Mouse (Mus musculus) limb, embryonic 14.5 days (tissue): ENCODE data around the gene Vmn2r90. TPM values are rescaled to one million over a fixed set of nuclear protein-coding genes. Genes with fewer than 3 reads are reported as not detected.
"Not testable (repeated sequence)": the region's sequence is repeated elsewhere in the genome, so short reads cannot be mapped to it uniquely, and the experiment has no call there.

Source experiments
- ATAC-seq: fragments of 200-750 bp; cut with Nextera tagmentation; 2 replicates; pipeline ENCODE4 v1.8.0; 2017; ENCODE audit warnings: low read depth, moderate number of reproducible peaks, moderate TSS enrichment; ENCODE audit not compliant: low FRiP score
- DNase-seq: peaks from one replicate; pipeline ENCODE4 v3.0.0-alpha.2; 2015; ENCODE audit warnings: low spot score
- H3K27ac ChIP-seq: fragments of 300-500 bp; sonication (generic); replicated peaks from 2 replicates; pipeline ENCODE4 v1.5.1; 2014; ENCODE audit warnings: low read depth, mild to moderate bottlenecking, low read length, moderate library complexity, mixed read lengths
- H3K27me3 ChIP-seq: fragments of 300-500 bp; sonication (generic); 2 replicates; pipeline ENCODE4 v1.6.1; 2014; ENCODE audit warnings: low read length, mixed read lengths; ENCODE audit not compliant: control insufficient read depth, insufficient read depth
- H3K36me3 ChIP-seq: fragments of 300-500 bp; sonication (generic); 2 replicates; pipeline ENCODE4 v1.6.1; 2014; ENCODE audit warnings: mild to moderate bottlenecking, low read length, moderate library complexity, mixed read lengths; ENCODE audit not compliant: control insufficient read depth, insufficient read depth
- H3K4me1 ChIP-seq: fragments of 300-500 bp; sonication (generic); 2 replicates; pipeline ENCODE4 v1.6.1; 2014; ENCODE audit warnings: antibody characterized with exemption, low read length, mixed read lengths; ENCODE audit not compliant: control insufficient read depth, insufficient read depth
- H3K4me2 ChIP-seq: fragments of 300-500 bp; sonication (generic); replicated peaks from 2 replicates; pipeline ENCODE4 v1.6.1; 2014; ENCODE audit warnings: low read depth, mild to moderate bottlenecking, low read length, moderate library complexity; ENCODE audit not compliant: severe bottlenecking
- H3K4me3 ChIP-seq: fragments of 300-500 bp; sonication (generic); replicated peaks from 2 replicates; pipeline ENCODE4 v1.5.1; 2014; ENCODE audit warnings: low read length
- H3K9ac ChIP-seq: fragments of 300-500 bp; sonication (generic); 2 replicates; pipeline ENCODE4 v1.6.1; 2014; ENCODE audit warnings: mild to moderate bottlenecking, low read depth, low read length, moderate library complexity; ENCODE audit not compliant: severe bottlenecking
- H3K9me3 ChIP-seq: fragments of 300-500 bp; sonication (generic); 2 replicates; pipeline ENCODE4 v1.6.1; 2016; ENCODE audit warnings: low read length; ENCODE audit not compliant: control insufficient read depth
- POLR2A ChIP-seq: fragments of 200-500 bp; IDR thresholded peaks from 2 replicates; pipeline ENCODE4 v1.8.0; 2012; ENCODE audit warnings: inconsistent platforms, mild to moderate bottlenecking, moderate library complexity, borderline replicate concordance; ENCODE audit not compliant: insufficient read depth, insufficient read length; ENCODE audit errors: extremely low read depth
- WGBS: fragments of 180-500 bp; shearing (Covaris S2); extraction: QIAGEN DNeasy Blood & Tissue Kit; methylation state at CpG from one replicate; pipeline ENCODE4 v1.1.7; 2014; 5-methylcytosine and 5-hydroxymethylcytosine counted together
- polyA plus RNA-seq, 2 experiments: library from polyadenylated mRNA; depleted of rRNA in 1 of 2; stranded (reverse) in 1 of 2; unstranded in 1 of 2; fragments of >200 nt; fragmentation: Nextera tagmentation in 1 of 2; extraction: Ambion mirVana in 1 of 2; gene quantifications; 2 replicates each; pipeline versions ENCODE4 v1.2.1 to v1.2.3; 2012 to 2014

The Vmn2r90 gene
- polyA plus RNA-seq, 2 experiments: not detected

DNA sequence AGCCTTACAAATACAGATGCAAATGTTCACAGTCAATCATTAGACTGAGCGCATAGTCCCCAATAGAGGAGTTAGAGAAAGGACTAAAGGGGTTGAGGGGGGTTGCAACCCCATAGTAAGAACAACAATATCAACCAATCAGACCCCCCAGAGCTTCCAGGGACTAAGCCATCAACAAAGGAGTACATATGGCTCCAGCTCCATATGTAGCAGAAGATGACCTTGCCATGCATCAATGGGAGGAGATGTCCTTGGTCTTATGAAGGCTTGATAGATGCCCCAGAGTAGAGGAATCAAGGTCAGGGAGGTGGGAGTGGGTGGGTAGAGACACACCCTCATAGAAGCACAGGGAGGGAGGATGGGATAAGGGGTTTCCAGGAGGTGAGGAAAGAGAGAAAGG lies 35.1 kb downstream of the Vmn2r90 start:
- H3K4me2 ChIP-seq: no peak overlapping the region
- no peaks in the 10 kb centered on the region for H3K27me3 ChIP-seq
- H3K9ac ChIP-seq: no peak overlapping the region
- DNase-seq: no peak
- H3K36me3 ChIP-seq: no peaks in the 10 kb centered on the region
- no peak for ATAC-seq
- no peaks in the 10 kb centered on the region for H3K4me1 ChIP-seq
- no peaks in the 10 kb centered on the region for H3K9me3 ChIP-seq
- 90% methylated on average over 1 of the region's 1 CpGs for WGBS
- no peak overlapping the region for H3K27ac ChIP-seq
- TF ChIP-seq POLR2A: no peak
- no peak overlapping the region for H3K4me3 ChIP-seq

DNA sequence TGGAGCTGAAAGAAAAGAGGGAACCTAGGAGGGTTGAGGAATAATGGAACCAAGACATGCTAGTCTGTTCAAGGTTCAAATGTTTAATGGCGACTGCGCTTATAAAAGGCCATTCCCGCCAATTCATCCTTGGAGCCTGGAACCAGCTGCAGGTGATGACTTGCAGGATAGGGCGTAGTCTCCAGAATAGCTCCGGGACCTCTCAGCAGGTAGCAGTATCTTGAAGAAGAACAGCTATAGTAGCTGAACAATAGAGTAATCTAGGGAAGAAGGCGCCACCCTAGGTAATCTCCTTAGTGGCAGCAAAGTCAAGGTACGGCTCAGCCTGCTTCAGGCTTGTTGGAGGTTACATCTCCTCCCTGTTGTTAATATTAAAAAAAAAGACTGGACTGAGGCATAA lies 35.8 kb downstream of the Vmn2r90 start:
- not testable (repeated sequence) for H3K9me3 ChIP-seq, DNase-seq, H3K4me1 ChIP-seq, H3K36me3 ChIP-seq, ATAC-seq, H3K27ac ChIP-seq, H3K27me3 ChIP-seq, H3K4me2 ChIP-seq, H3K4me3 ChIP-seq, H3K9ac ChIP-seq
- WGBS: 92% methylated on average over 7 of the region's 7 CpGs

DNA sequence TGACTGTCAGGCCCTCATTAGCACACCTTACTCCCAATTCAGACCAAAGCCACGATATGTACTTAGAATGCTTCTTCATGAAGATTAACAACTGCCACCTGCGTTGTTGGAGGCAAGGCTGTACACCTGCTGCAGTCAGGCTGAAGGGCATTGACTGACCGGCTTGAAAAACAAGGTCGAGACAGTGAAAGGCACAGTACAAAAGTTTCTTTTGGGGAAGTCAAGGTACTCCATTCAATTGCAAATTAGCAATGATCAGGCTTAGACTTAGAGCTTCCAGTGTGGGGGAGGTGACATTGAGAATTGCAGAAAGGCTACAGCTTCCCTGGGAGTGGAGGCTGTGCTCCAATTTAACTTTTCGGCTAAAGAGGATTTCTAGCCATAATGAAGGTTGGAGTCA lies 36.4 kb downstream of the Vmn2r90 start:
- not testable (repeated sequence) for H3K27ac ChIP-seq, H3K4me1 ChIP-seq, H3K9ac ChIP-seq, H3K36me3 ChIP-seq, H3K27me3 ChIP-seq, H3K9me3 ChIP-seq, DNase-seq, ATAC-seq, H3K4me2 ChIP-seq, H3K4me3 ChIP-seq
- WGBS: 83% methylated on average over 5 of the region's 5 CpGs

DNA sequence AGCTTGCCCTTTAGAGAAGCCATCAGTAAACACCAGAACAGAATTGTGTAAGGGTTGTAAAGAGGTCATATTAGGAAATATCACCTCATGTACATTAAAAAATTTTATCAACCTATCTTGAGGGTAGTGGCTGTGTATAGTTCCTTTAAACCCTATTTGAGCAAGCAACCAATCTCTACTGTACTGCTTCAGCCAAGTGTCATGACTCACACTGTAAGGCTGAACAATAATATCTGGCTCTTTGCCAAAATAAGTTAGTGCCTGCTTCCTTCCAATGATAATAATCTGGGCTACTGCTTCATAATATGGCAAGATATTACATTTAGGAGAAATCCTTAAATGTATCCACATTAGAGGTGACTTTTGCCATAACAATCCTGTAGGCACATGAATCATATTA lies 38.0 kb downstream of the Vmn2r90 start:
- not testable (repeated sequence) for H3K4me1 ChIP-seq, H3K9ac ChIP-seq, H3K4me3 ChIP-seq, H3K27me3 ChIP-seq, DNase-seq, ATAC-seq, H3K36me3 ChIP-seq, H3K27ac ChIP-seq, H3K4me2 ChIP-seq, H3K9me3 ChIP-seq

DNA sequence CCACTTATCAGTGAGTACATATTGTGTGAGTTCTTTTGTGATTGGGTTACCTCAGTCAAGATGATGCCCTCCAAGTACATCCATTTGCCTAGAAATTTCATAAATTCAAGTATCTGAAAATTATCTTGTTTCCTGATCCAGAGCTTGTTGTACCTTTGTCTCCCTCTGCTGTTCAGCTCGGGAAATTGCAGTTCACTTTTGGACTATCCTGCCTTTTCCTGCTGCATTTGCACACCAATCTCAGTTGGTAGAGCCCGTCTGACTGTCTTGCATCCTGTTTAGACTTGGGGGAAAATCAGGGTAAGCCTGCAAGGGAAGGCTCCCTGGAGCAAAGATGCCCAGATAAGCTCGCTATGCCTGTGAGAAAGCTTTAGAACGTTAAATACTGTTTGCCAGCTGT lies 45.8 kb downstream of the Vmn2r90 start:
- DNase-seq: peak; percentile 57
- 6% methylated on average over 4 of the region's 4 CpGs for WGBS
- not testable (repeated sequence) for H3K9me3 ChIP-seq, H3K4me3 ChIP-seq, H3K4me1 ChIP-seq, H3K4me2 ChIP-seq, H3K27ac ChIP-seq, H3K9ac ChIP-seq, ATAC-seq, H3K27me3 ChIP-seq, H3K36me3 ChIP-seq

GRCm38 (mm10) chr17:17762614-17763293 lies 59.2 kb downstream of the Vmn2r90 start:
- no peaks in the 10 kb centered on the region for H3K9me3 ChIP-seq
- H3K27me3 ChIP-seq: no peaks in the 10 kb centered on the region
- H3K4me3 ChIP-seq: no peak overlapping the region
- H3K27ac ChIP-seq: no peak overlapping the region
- H3K36me3 ChIP-seq: no peaks in the 10 kb centered on the region
- no peak overlapping the region for H3K4me2 ChIP-seq
- no peak overlapping the region for H3K9ac ChIP-seq
- ATAC-seq: no peak
- WGBS: 84% methylated on average over 1 of the region's 1 CpGs
- no peak for TF ChIP-seq POLR2A
- no peak for DNase-seq
- no peaks in the 10 kb centered on the region for H3K4me1 ChIP-seq
